Mouse (Mus musculus) intestine, embryonic 14.5 days (tissue): ENCODE measurements around the gene Clnk. TPM values are rescaled to one million over a fixed set of nuclear protein-coding genes. Genes with fewer than 3 reads are reported as not detected.

Source experiments
- ATAC-seq: fragments of 200-750 bp; cut with Nextera tagmentation; replicated peaks from 2 replicates; pipeline ENCODE4 v1.8.0; 2017; ENCODE audit warnings: low read depth, moderate number of reproducible peaks, moderate TSS enrichment, moderate library complexity; ENCODE audit not compliant: low FRiP score, low TSS enrichment
- DNase-seq: peaks from one replicate; pipeline ENCODE4 v3.0.0-alpha.2; 2018; ENCODE audit warnings: low spot score
- H3K27ac ChIP-seq: fragments of 300-500 bp; sonication (generic); 2 replicates; pipeline ENCODE4 v1.5.1; 2014; ENCODE audit warnings: low read depth, mild to moderate bottlenecking, control low read depth
- H3K27me3 ChIP-seq: fragments of 300-500 bp; sonication (generic); replicated peaks from 2 replicates; pipeline ENCODE4 v1.6.1; 2014; ENCODE audit warnings: low read length, control low read depth; ENCODE audit not compliant: control insufficient read depth, insufficient read depth
- H3K36me3 ChIP-seq: fragments of 300-500 bp; sonication (generic); 2 replicates; pipeline ENCODE4 v1.6.1; 2014; ENCODE audit warnings: low read length, control low read depth; ENCODE audit not compliant: control insufficient read depth, insufficient read depth
- H3K4me1 ChIP-seq: fragments of 300-500 bp; sonication (generic); replicated peaks from 2 replicates; pipeline ENCODE4 v1.6.1; 2014; ENCODE audit warnings: low read length, control low read depth, mixed read lengths; ENCODE audit not compliant: control insufficient read depth, insufficient read depth
- H3K4me2 ChIP-seq: fragments of 300-500 bp; sonication (generic); 2 replicates; pipeline ENCODE4 v1.6.1; 2014; ENCODE audit warnings: low read length
- H3K4me3 ChIP-seq: fragments of 300-500 bp; sonication (generic); 2 replicates; pipeline ENCODE4 v1.5.1; 2014; ENCODE audit warnings: low read depth, low read length, control low read depth, mixed read lengths
- H3K9ac ChIP-seq: fragments of 300-500 bp; sonication (generic); 2 replicates; pipeline ENCODE4 v1.6.1; 2014; ENCODE audit warnings: mild to moderate bottlenecking, low read length
- H3K9me3 ChIP-seq: fragments of 300-500 bp; sonication (generic); 2 replicates; pipeline ENCODE4 v1.6.1; 2016; ENCODE audit warnings: low read length, control low read depth; ENCODE audit not compliant: control insufficient read depth
- WGBS: fragments of 180-500 bp; shearing (Covaris S2); extraction: QIAGEN DNeasy Blood & Tissue Kit; methylation state at CpG from one replicate; pipeline ENCODE4 v1.1.7; 2014; 5-methylcytosine and 5-hydroxymethylcytosine counted together
- polyA plus RNA-seq: library from polyadenylated mRNA; unstranded; fragments of >200 nt; fragmentation: Nextera tagmentation; extraction: Ambion mirVana; gene quantifications from 2 replicates; pipeline ENCODE4 v1.2.1, GENCODE M21; 2014

Clnk gene
- polyA plus RNA-seq, 1 experiment from 2014 or later = 0.31 TPM

- no peaks in the 10 kb centered on the region for H3K9me3 ChIP-seq
- DNase-seq (no peak), ATAC-seq (no peak)
- no peak overlapping the region for H3K9ac ChIP-seq
- no peak overlapping the region for H3K4me2 ChIP-seq
- no peaks in the 10 kb centered on the region for H3K27me3 ChIP-seq
- H3K4me1 ChIP-seq = no peaks in the 10 kb centered on the region; the same call in 1 of the 2 replicates
- H3K4me3 ChIP-seq = no peak overlapping the region
- H3K36me3 ChIP-seq = no peaks in the 10 kb centered on the region
- WGBS = 76% methylated on average over 3 of the region's 3 CpGs
- H3K27ac ChIP-seq = no peak overlapping the region
These were observed 96.6 kb downstream of the Clnk start for GRCm38 (mm10) chr5:38780045-38780444.

- Histone ChIP-seq H3K36me3 (no peaks in the 10 kb centered on the region), H3K27me3 (no peaks in the 10 kb centered on the region), H3K9ac (no peak overlapping the region), H3K4me2 (no peak overlapping the region), H3K4me1 (no peaks in the 10 kb centered on the region; the same call in 1 of the 2 replicates), H3K9me3 (no peaks in the 10 kb centered on the region), H3K27ac (no peak overlapping the region), H3K4me3 (no peak overlapping the region)
- ATAC-seq (no peak), DNase-seq (no peak)
- 76% methylated on average over 10 of the region's 10 CpGs for WGBS
These were observed 101.1 kb downstream of the Clnk start for GRCm38 (mm10) chr5:38775500-38775899.

DNA sequence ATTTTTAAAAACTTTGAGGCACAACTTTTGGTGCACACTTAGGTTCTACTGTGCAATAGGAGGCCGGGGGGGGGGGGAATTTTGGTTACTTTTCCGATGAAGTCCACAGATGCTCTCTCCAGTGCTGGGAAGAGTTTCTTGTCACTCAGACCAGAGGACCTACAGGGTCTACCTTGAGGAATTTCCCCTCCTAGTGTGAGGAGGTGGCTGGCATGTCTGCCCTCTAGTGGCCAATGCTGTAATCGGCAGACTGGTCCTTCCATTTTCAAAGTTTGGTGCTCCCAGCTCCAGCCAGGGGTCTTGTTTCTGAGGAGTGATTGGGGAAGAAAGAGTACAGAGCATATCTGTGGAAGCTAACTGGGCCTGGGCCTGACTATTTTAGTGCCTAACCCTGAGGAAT, 121.7 kb downstream of the Clnk start:
- peak; percentile 70 for DNase-seq
- no peaks in the 10 kb centered on the region for H3K36me3 ChIP-seq
- 15% methylated on average over 3 of the region's 3 CpGs for WGBS

DNA sequence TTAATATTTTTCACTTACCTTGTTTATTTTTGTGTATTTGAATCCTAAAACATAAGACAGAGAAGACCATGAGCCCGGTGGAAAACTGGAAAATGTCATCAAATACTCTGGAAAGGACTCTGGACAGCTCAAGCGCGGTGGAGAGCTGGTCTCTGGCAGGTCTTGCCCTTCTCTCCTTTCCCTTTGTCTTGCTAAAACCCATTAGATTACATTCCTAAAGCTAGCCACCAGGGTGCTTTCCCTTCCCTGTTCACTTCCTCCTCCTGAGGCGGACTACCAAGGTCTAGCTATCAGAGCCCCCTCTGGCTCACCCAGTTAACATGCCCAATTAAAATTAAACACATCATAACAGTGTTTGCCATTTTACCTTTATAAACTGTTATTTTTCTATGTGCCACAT, 123.9 kb downstream of the Clnk start:
- Histone ChIP-seq H3K4me2 (no peak overlapping the region), H3K27ac (no peak overlapping the region), H3K9ac (no peak overlapping the region), H3K9me3 (no peaks in the 10 kb centered on the region), H3K27me3 (no peaks in the 10 kb centered on the region), H3K36me3 (no peaks in the 10 kb centered on the region), H3K4me1 (no peaks in the 10 kb centered on the region), H3K4me3 (no peak overlapping the region)
- ATAC-seq (no peak), DNase-seq (no peak)
- 24% methylated on average over 4 of the region's 4 CpGs for WGBS

More for the DNA sequence above, 121.7 kb downstream of the Clnk start:
- Histone ChIP-seq H3K27ac (no peak overlapping the region), H3K4me2 (no peak overlapping the region), H3K9me3 (no peaks in the 10 kb centered on the region), H3K9ac (no peak overlapping the region), H3K4me3 (no peak overlapping the region), H3K27me3 (no peaks in the 10 kb centered on the region), H3K4me1 (no peaks in the 10 kb centered on the region)
- no peak for ATAC-seq

- Histone ChIP-seq H3K27ac (no peak overlapping the region), H3K9me3 (no peaks in the 10 kb centered on the region), H3K27me3 (no peaks in the 10 kb centered on the region), H3K4me1 (no peaks in the 10 kb centered on the region), H3K4me3 (no peak overlapping the region), H3K9ac (no peak overlapping the region), H3K36me3 (no peaks in the 10 kb centered on the region), H3K4me2 (no peak overlapping the region)
- WGBS = 64% methylated on average over 11 of the region's 11 CpGs
- peak; percentile 40 for DNase-seq
- no peak for ATAC-seq
These were observed 167.6 kb downstream of the Clnk start for GRCm38 (mm10) chr5:38708940-38709581.

- H3K27ac ChIP-seq = no peak overlapping the region
- H3K4me1 ChIP-seq = no peaks in the 10 kb centered on the region
- no peaks in the 10 kb centered on the region for H3K36me3 ChIP-seq
- H3K27me3 ChIP-seq = no peaks in the 10 kb centered on the region
- no peak overlapping the region for H3K9ac ChIP-seq
- H3K4me3 ChIP-seq = no peak overlapping the region
- ATAC-seq (no peak), DNase-seq (peak; percentile 4)
- H3K4me2 ChIP-seq = no peak overlapping the region
- 71% methylated on average over 7 of the region's 7 CpGs for WGBS
- no peaks in the 10 kb centered on the region for H3K9me3 ChIP-seq
These were observed 169.1 kb downstream of the Clnk start for GRCm38 (mm10) chr5:38707364-38708075.

DNA sequence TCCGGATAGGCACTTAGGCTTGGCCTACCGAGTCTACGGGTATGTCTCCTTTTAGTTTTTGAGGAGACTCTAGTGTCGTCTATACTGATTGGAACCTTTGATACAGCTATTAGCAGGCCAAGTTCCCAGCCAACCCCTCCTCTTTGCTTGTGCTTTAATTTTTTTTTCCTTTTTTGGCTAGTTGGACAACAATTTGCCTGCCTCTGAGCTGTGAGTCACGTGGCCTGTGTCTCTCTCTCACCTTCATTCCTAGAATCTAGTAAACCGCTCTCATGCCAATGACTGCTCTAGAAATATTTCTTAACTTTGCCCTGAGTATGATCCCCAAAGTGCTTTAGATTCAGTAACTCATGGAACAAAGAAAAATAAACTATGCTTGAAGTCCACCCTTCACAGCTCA, 173.7 kb downstream of the Clnk start:
- no peak overlapping the region for H3K27ac ChIP-seq
- no peak overlapping the region for H3K4me2 ChIP-seq
- ATAC-seq (no peak), DNase-seq (no peak)
- H3K36me3 ChIP-seq = no peaks in the 10 kb centered on the region
- no peaks in the 10 kb centered on the region for H3K4me1 ChIP-seq
- H3K9me3 ChIP-seq = no peaks in the 10 kb centered on the region
- no peaks in the 10 kb centered on the region for H3K27me3 ChIP-seq
- H3K9ac ChIP-seq = no peak overlapping the region
- H3K4me3 ChIP-seq = no peak overlapping the region
- WGBS = 92% methylated on average over 6 of the region's 6 CpGs

DNA sequence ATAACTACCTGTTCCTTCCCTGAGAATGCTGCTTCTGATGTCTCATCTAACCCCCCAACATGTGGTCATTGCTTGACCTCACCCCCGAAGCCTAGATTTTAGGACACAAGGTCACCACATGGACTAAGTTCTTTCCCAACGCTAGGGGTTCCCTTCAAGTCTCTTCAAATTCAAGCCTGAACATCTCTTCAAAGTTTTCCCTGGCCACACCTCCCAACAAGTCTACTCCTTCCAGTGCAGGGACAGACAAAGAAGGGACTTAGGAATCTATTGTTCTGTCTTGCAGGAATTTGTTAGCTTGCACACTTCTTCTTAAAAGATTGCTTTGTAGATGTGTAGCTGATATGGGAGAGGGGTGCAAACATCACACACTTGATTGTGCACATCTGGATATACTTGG, 174.5 kb downstream of the Clnk start:
- Histone ChIP-seq H3K4me2 (no peak overlapping the region), H3K4me1 (no peaks in the 10 kb centered on the region), H3K27ac (no peak overlapping the region), H3K9ac (no peak overlapping the region), H3K27me3 (no peaks in the 10 kb centered on the region), H3K4me3 (no peak overlapping the region), H3K36me3 (no peaks in the 10 kb centered on the region), H3K9me3 (no peaks in the 10 kb centered on the region)
- peak; percentile 16 for DNase-seq
- WGBS = 70% methylated on average over 2 of the region's 2 CpGs
- ATAC-seq = no peak

DNA sequence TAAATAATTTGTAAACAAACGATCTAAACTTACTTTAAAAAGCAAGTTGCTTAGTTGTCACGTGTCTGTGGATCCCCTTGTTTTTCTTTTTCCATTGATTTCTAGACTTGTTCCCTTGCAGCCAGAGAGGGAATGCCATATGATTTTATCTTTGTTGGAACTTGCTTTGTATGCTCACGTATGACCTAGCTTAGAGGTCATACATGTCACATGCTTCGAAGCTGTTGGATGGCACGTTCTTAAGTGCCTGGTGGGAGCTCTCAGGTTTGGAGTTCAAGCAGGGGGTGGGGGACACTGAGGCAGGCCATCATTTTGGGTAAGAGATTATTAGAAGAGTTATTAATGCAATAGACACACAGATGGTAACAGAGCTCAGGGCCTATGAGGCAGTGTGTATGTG, 178.1 kb downstream of the Clnk start:
- 79% methylated on average over 5 of the region's 5 CpGs for WGBS
- Histone ChIP-seq H3K27me3 (no peaks in the 10 kb centered on the region), H3K36me3 (no peaks in the 10 kb centered on the region), H3K4me2 (no peak overlapping the region), H3K9me3 (no peaks in the 10 kb centered on the region), H3K27ac (no peak overlapping the region), H3K4me3 (no peak overlapping the region), H3K4me1 (no peaks in the 10 kb centered on the region), H3K9ac (no peak overlapping the region)
- no peak for DNase-seq
- ATAC-seq = no peak
